Mouse (Mus musculus) heart, adult 8-10 months (tissue): ENCODE data around the gene Usp16. TPM values are rescaled to one million over a fixed set of nuclear protein-coding genes. Genes with fewer than 3 reads are reported as not detected.
A peak's percentile ranks its signal among the peaks of the same experiment; 100 is the strongest.

ENCODE experiments used
- DNase-seq: peaks from one replicate; pipeline ENCODE4 v3.0.0; 2022; ENCODE audit warnings: low spot score
- total RNA-seq, 4 experiments: library from RNA; stranded (reverse); gene quantifications; 2 replicates each; pipeline ENCODE4 v1.2.4; 2022

Gene Usp16
- total RNA-seq = 10 to 100 TPM; 29.3 to 45.0 (median 37.9) TPM

DNA sequence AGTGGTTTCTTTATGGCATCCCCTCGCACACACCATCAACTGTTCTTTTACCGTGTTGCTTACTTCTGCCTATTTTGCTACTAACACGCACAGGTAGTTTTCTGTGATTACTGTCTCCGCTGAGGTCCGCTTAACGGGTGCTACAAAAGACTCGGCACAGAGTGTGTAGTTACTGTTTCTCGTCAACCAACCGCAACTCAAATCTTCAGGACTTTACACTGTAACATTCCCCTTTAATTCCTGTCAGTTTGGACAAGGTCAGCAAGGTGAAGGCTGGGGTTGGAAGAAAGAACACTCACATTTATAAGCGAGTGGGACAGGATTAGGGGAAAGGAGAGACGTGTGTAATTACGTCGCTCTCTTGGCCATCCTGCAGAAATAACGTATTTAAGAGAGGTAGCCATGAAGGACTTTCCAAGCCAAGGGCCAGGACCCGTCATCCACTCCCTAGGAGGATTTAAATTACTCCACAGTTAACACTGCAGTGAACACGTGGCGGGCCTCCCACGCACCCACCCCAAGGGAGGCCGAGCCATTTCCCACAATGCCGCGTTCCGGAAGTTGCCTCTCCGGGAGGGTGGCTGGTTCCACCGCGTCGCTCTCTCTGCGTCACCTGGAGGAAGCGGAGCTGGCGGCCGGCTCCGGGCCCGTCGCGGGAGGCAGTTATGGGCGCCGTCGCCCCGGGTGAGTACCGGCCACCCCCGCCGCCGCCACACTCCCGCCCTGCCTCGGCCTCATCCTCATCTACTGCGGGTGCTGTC is at the start of gene Usp16:
TSS of gene Usp16 (plus strand) at position 285 of the 761 bp plus-strand sequence.
- DNase-seq = peak; percentile 95

DNA sequence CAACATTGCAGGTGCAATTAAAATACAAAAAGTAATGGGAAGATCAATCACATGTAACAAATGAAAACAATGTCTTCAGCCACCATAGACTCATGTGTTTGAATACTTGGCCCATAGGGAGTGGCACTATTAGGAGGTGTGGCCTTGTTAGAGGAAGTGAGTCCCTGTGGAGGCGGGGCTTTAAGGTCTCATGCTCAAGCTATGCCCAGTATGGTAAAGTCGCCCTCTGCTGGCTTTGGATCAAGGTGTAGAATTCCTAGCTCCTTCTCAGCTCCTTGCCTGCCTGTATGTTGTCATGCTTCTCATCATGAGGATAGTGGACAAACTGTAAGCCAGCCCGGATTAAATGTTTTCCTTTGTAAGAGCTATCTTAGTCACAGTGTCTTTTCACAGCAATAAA is 49.5 kb upstream of the Usp16 start:
- DNase-seq = no peak

DNA sequence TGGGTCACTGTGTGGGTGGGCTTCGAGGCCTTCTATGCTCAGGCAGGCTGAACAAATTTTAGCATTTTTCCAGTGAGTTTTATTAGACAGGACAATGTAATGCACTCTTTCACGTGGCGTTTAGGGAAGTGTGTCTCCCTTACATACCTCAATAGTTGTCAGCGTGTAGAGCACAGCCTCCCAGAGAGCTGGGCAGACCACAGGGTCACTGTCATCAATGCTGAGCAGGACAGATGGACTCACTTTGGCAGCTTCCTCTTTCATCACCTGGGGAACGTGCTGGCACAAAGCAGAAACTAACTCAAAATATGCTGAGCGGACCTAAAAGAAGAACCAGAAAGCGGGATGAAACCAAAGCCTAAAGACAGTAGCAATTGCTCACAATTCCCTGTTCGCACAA is 33.8 kb upstream of the Usp16 start:
- DNase-seq = no peak

DNA sequence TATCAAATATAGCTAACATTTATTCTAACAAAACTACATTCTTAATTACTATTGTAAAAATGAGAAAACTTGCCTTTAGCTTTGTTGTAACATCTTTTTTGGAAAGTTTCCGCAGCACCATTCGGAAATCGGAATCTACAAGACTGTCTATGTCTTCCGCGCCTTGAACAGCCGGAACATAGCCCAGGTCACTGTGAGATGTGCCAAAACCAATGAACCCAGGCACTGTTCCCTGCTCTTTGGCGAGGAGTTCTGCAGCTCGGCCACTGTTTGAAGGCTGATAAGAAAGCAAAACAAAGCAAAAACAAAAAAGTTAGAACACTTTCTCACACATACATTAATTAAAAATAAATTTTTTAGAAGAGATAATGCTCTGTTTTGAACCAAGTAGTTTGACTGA is 27.0 kb upstream of the Usp16 start:
- no peak for DNase-seq

DNA sequence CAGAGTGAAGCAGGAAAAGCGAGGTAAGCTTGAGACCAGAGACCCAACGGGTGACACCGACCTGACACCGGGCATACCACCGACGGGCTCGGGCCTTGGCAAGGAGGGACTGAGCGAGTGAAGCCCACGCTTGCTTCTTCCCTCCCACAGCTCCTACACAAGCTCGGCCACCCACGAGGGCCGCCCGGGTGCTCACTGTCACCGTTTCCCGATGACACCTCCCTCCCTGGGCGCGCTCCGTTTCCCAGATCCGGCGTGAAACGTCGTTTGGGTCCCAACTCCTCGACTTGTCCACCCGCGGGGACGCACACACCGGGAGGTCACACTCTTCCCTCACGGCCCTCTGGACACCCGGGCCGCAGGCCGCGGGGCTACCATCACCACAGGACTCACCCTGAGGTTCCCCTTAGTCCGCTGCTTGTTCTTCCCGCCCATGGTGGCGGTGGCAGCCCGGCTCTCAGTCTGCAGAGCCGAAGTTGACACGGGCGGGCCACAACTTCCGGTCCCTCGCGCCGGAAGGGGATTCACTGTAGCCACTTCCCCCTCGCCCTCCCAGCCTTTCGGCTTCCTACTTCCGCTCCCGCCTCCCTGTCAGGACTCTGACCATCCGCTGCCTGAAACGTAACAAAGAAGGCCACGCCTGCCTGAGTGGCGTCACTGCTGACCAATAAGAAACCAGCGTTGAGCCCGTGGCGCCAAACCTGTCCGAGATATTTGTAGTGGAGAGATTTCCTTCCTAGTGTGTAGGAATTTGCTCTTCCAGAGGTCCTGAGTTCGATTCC is 22.3 kb upstream of the Usp16 start, which contains the start of gene Ltn1:
TSS of gene Ltn1 (minus strand) at position 580 of the 782 bp plus-strand sequence.
- peak; percentile 99 for DNase-seq

DNA sequence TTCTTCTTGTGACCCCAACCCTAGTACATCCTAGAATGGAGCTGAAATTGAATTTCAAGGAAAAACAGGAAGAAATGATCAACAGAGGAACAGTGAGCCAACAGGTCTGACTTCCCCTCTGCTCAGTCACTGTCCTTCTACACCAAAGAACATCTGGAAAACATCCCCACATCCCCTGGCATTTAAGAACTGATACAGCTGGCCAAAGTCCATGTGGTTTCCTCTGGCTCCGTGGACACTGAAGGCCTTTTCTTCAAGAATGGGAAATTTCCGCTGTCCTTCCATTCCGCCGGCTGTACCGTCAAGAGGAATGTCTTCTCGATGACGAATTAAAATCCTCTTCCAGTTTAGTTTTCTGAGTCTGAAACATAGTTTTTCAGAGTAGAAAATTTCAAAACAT is 20.2 kb upstream of the Usp16 start:
- no peak for DNase-seq

DNA sequence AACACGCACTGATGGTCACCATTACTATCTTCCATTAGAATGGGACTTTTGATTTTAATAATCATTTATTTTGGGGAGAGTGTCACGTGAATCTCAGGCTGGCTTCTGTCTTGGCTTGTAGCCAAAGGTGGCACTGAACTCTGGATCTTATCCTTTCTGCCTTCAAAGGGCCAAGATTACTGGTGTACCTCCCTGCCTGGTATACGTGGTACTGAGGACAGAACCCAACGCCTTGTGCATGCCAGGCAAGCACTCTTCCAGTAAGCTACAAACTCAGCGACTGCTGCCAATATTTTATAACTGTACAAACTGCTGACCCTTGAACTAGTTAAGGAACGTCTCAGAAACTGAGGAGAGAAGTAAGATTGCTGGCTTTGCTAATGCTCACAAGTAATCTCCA is 19.6 kb upstream of the Usp16 start:
- no peak for DNase-seq

DNA sequence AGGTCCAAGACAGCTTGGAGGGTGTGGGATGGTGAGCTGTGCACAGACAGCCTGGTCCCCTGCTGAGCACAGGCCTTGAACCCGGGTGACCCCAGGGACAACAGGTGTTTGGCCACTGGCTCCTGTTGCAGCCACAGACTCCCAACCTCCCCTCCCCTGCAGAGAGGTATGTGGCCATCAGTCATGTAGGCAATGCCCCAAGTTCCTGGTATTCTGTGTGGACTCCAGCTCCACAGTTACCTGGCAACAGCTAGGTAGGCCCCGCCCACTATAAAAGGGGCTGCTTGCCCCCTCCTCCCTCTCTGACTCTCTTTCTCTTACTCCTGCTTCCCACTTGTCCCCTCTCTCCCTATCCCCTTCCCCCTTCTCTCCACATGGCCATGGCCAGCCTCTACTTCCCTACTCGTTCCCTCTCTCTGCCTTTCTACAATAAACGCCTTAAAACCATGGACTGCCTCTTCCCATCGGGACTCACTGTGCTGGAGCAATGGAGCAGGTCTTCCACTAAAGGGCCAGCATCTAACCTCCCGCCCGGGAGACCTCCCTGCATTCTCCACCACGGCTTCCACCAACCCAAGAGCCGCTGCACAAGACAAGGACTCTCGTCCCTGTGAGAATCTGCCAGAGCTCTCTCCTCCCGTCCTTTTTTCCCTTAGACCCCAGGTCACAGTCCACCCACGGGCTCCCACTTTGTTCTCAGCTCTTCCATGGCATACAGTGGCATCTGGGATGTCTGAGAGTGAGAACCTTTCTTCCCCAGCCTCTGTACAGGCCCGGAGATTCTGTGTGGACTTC is 18.9 kb upstream of the Usp16 start:
- no peak for DNase-seq

DNA sequence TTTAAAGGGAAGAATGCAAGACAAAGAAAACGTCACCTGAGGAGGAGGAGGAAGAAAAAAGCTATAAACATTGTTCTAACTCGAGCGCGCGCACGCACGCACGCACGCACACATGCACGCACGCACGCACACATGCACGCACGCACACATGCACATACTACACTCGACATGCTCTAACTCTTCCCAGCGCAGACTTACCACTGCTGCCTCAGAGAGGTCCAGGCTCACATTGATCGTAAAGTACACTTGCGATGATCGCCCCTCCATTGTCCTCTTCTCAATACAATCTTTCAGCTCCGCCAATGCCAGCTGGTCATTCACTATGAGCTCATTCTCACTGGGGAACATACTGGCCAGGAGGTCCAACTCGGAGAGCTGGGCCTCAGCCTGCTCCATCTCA is 17.4 kb upstream of the Usp16 start:
- no peak for DNase-seq

DNA sequence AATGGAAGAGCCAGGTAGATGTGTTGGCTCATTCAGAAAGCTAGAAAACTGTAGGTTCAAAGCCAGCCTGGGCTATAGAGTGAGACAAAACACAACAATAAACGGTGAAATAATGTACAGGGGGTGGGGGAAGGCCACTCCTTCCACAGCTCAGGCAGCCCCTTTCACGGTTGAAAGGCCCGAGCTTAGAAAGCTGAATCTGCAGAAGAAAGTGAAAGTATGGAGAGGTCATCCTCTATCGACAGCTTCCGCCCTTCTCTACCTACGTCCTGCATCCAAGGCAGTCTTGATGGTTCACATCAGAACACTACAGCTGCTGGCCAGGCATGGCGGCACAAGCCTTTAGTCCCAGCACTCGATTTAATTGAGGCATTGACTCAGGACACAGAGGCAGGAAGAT is 15.8 kb upstream of the Usp16 start:
- DNase-seq = no peak

DNA sequence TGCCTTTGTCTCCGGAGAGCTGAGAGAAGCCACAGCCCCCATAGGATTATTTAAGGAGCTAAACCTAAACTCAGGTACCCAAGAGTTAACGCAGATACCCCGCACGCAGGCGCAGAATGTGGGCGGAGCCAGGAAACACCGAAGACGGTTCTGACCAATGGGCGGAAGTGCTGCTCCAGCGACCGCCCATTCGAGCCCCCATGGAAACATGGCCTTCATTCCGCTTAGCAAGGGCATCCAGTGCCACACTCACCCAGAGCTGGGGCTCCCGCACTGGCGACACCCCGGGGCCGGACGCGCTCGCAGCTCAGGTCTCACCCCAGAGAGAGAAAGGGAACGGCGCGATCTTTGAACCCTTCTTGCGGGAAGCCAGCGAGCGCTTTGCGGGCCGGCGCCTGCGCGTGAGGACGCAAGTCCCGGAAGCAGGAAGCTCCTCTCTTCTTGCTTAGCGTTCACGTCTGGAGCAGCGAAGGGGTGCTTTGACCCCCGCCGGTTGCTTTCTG is 14.3 kb upstream of the Usp16 start, which contains the start of gene Rwdd2b:
TSS of gene Rwdd2b (minus strand) at position 390 of the 503 bp plus-strand sequence.
- peak; percentile 92 for DNase-seq

DNA sequence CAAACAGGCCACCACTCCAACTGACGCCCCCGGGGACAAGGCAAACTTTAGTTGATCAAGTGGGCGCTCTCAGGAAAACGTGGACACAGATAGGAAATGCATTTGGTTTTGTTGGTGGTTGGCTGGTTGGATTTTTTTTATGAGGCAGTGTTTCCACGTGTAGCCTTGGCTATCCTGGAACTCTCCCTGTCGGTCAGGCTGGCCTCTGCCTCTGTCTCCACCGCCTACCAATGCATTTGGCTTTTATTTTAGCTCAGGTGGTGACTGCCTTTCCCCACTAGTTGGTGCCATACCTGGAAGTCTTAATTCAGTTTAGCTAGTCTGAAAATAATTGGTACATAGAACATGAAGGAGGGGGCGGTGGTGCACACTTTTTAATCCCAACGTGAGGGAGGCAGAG is 13.4 kb upstream of the Usp16 start:
- DNase-seq = no peak

DNA sequence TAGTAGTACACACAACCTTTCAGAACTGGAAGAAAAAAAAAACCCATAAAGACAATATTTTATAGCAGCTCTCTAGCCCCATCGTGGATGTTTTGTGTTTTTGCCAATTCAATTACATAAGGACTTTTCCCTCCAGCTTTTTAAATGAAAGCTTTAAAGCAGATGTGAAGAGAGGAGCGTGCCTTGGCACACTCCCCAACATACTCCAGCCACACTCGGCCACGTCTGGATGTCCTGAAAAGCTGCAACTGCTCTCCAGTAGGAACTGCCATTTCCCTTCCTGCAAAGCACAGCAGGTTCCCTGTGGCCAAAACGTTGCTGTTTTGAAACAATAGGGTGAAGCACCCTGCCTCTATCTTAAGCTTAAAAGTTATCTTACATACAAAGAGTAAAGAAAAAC is 12.2 kb upstream of the Usp16 start:
- no peak for DNase-seq

DNA sequence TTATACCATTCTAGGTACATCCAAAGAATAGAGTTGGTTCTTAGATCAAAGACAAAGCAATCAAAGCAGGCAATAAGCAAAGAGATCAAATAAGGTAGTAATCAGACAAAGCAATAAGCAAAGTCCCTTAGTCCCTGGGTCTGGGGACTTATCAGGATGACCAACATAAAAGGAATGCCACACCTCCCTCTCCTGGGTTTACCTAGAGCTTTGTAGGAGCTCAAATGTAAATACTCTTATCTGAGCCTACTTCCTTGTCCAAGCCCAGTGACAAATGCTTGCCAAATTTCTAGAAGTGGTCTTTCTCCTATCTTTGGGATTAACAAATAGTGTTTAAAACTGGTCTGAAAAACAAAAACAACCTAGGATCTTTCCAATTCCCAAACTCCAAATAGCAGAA is 11.3 kb upstream of the Usp16 start:
- DNase-seq = no peak

DNA sequence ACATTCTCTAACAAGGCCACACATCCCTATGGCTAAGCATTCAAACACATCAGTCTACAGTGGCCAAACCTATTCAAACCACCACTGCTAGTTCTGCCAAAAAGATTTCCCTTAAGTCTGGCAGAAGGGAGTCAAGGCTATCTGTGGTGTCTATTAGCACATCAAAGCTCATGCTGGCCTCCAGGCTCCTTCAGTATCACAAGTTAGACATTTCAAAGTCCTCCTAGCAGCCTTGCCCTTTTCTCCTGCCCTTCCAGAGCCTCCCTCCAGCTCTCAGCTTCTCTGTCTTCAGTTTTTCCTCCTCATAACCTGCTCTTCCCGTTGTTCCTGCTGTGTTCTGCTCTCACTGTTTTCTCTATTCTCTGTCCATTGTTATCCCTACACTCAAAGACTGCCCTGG is 10.4 kb upstream of the Usp16 start:
- no peak for DNase-seq

DNA sequence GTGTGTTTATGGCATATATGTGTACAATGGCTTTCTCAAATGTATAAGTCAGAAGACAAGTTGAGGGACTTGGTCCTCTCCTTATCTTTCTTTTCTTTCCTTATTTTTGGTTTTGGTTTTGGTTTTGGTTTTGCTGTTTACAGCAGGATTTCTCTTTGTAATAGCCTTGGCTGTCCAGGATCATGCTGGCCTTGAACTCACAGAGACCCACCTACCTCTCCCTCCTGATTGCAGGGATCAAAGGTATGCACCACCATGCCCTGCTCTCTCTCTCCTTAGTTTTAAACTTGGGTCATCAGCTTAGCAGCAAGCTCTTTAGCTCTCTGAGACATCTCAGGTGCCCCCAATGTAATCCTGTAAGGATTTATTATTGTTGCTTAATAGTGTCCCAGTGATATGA is 9.4 kb upstream of the Usp16 start:
- no peak for DNase-seq

DNA sequence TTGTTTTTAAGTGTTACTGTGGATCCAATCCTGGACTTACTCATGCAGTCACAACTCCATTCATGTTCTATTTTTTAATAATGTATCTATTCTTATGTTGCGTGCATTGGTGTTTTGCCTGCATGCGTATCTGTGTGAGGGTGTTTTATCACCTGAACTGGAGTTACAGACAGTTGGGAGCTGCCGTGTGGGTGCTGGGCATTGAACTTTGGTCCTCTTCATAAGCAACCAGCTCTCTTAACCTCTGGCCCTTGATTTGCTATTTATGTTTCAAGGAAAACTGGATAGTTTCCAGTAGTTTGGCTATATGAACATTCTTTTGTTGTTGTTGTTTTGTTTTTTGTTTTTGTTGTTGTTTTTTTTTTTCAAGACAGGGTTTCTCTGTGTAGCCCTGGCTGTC is 9.0 kb upstream of the Usp16 start:
- DNase-seq = no peak

DNA sequence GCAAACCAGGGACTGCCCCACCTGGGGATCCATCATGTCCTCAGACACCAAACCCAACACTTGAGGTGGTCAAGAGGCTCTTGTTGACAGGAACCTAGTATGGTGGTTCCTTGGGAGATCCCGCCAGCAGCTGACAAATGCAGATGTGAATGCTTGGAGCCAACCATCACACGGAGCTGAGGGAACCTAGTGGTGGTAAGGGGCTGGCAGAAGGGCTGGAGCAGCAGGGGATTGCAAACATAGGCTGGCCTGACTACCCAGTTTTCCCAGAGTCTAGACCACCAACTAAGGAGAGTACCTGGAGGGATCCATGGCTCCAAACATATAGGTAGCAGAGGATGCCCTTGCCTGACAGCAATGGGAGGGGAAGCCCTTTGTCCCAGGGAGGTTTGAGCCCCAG is 1.3 kb upstream of the Usp16 start:
- no peak for DNase-seq

DNA sequence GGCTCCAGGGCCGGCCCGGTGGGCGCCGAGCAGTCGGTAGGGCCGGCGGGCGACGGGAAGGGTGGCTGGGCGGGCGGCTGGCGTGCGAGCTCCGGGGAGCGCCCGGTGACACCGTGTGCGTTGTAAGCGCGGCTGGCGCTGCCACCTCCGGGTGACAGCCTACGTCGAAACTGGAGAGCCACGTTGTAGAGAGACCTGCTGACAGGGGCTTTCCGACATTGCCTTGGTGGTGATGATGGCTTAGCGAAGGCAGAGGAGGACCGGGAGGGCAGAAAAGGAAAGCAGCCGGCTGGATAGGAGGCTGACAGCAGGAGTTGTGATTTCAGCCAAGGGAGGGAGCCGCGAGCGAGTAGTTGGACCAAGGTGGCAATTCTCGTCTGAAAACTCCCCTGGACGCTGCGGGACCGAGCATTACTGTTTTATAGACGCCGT is 693 bp downstream of the Usp16 start:
- DNase-seq = no peak

DNA sequence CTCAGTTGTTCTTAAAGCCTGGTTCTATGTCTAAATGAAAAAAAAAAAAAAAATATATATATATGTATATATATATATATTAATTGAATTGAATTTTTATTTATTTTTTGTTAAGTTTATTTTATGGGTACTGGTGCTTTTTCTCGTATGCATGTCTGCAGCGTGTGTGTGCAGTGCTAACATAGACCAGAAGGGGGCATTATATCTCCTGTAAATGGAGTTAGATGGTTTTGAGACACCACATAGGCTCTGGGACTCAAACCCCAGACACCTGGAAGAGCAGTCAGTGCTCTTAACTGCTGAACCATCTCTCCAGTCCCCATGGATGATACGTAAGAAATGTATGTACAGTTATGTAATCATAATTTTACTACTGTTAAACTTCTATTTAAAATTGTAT is 4.2 kb downstream of the Usp16 start:
- DNase-seq = no peak

DNA sequence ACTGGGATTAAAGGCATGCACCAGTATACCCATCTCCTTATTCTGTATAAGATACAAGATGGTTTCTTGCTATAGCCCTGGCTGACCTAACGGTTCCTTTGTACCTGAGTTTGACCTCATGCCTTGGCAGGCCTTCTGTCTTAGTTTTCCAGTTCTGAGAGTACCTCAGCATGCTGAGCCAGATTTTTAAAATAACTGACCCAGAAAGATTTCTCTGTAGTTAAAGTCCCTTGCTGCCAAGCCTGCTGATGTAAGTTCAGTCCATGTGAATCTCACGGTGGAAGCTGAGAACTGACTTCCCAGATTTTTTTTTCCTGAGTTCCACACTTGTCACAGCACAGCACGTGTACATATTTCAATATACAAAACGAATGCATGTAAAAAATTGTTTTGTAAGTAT is 16.1 kb downstream of the Usp16 start:
- peak; percentile 42 for DNase-seq

DNA sequence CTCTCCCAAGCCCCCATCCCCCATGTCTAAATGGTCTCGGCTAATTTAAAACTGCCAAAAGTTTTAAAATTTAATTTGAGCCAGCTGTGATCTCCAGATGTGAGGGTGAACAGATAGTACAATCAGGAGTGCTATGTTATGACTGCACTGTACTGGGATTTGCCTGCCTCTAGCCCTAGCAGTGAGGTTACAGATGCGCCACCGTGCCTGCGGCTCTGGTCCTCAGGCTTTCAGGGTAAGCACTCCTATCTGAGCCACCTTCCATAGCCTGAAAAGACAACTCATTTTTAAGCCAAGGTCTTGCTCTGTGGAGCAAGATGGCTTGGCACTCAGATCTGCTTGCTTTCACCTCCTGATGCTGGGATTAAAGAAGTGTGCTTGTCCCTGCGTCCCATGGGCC is 29.9 kb downstream of the Usp16 start:
- DNase-seq = no peak
